Mouse (Mus musculus) myocyte (in vitro differentiated cells): ENCODE measurements at regions not wholly inside any gene's neighbourhood (a gene's known extent, or its start where the extent isn't known, plus 50 kb on each side); places are given as distances from the start of the nearest gene placed in this dataset.

Experiments used
- E2F4 ChIP-seq: IDR thresholded peaks from one replicate; pipeline ENCODE4 v1.6.1; 2011; ENCODE audit warnings: mild to moderate bottlenecking, control low read depth, moderate library complexity; ENCODE audit not compliant: insufficient read depth
- MYOD1 ChIP-seq, 3 experiments: IDR thresholded peaks; one replicate each; pipeline ENCODE4 v1.6.1; 2011; ENCODE audit warnings: control low read depth in 2 of 3, low read depth in 2 of 3, mild to moderate bottlenecking in 2 of 3, moderate library complexity in 1 of 3; ENCODE audit not compliant: insufficient read length in 2 of 3, control insufficient read depth in 1 of 3
- MYOG ChIP-seq, 3 experiments: IDR thresholded peaks; one replicate each; pipeline ENCODE4 v1.6.1; 2011; ENCODE audit warnings: control low read depth in 2 of 3, low read depth in 2 of 3, mild to moderate bottlenecking in 2 of 3; ENCODE audit not compliant: insufficient read length in 2 of 3, control insufficient read depth in 1 of 3, insufficient read depth in 1 of 3
- POLR2A ChIP-seq: IDR thresholded peaks from one replicate; pipeline ENCODE4 v1.6.1; 2011; ENCODE audit warnings: low read depth, mild to moderate bottlenecking, control low read depth, moderate library complexity; ENCODE audit not compliant: insufficient read length
- POLR2AphosphoS2 ChIP-seq: IDR thresholded peaks from one replicate; pipeline ENCODE4 v1.6.1; 2011; ENCODE audit warnings: low read depth, control low read depth; ENCODE audit not compliant: insufficient read length
- TCF12 ChIP-seq: IDR thresholded peaks from one replicate; pipeline ENCODE4 v1.6.1; 2011; ENCODE audit warnings: mild to moderate bottlenecking, control low read depth; ENCODE audit not compliant: poor library complexity, insufficient read depth, severe bottlenecking
- USF1 ChIP-seq: IDR thresholded peaks from one replicate; pipeline ENCODE4 v1.6.1; 2011; ENCODE audit warnings: low read depth, mild to moderate bottlenecking, control low read depth, moderate library complexity

DNA sequence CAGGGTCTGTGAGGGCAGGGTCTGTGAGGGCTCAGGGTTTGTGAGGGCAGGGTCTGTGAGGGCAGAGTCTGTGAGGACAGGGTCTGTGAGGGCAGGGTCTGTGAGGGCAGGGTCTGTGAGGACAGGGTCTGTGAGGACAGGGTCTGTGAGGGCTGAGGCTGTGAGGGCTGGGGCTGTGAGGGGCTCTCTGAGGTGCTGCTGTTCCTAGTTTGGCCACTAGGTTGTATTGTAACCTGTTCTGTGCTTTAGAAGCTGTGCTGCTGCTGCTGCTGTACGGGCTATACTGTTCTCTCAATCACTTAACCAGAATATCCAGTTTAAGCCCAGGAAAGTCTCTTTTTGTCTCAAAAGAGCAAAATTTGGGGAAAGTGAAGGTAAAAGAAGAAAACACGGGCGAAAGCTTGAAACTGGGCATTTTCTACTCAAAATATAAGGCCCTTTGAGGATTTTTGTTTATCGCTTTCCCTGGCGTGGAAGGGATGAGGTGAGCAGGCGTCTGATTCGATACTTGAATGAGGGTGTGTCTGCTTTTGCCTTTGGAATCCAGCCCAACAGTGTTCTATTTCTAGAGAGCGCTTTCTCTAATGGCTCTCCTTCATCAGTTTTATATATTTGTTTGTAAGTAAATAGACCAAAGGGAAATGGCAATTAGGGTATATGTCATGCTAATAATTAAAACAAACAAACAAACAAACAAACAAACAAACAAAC, 363.8 kb upstream of the Nr5a2 start:
- TF ChIP-seq POLR2A = no peak
- no peak for TF ChIP-seq MYOG (IDR thresholded peaks at IDR 0.05; ENCODE audit: control insufficient read depth in 1 of 3, insufficient read depth in 1 of 3, insufficient read length in 2 of 3, low read depth in 2 of 3)
- TF ChIP-seq E2F4 = no peak
- TF ChIP-seq TCF12 = no peak
- TF ChIP-seq USF1 = no peak
- no peak for TF ChIP-seq POLR2AphosphoS2
- no peak for TF ChIP-seq MYOD1 (IDR thresholded peaks at IDR 0.05; ENCODE audit: control insufficient read depth in 1 of 3, insufficient read length in 2 of 3, low read depth in 2 of 3)
